Mouse (Mus musculus) hindbrain, embryonic 12.5 days (tissue): ENCODE results near the gene Xbp1. TPM values are rescaled to one million over a fixed set of nuclear protein-coding genes. Genes with fewer than 3 reads are reported as not detected.

Experiments
- ATAC-seq: fragments of 200-750 bp; cut with Nextera tagmentation; 2 replicates; pipeline ENCODE4 v1.8.0; 2017; ENCODE audit warnings: moderate TSS enrichment; ENCODE audit not compliant: low FRiP score
- H3K27ac ChIP-seq: fragments of 300-500 bp; sonication (generic); 2 replicates; pipeline ENCODE4 v1.5.1; 2016; ENCODE audit warnings: mild to moderate bottlenecking
- H3K27me3 ChIP-seq: fragments of 300-500 bp; sonication (generic); 2 replicates; pipeline ENCODE4 v1.6.1; 2016; ENCODE audit warnings: mild to moderate bottlenecking
- H3K36me3 ChIP-seq: fragments of 300-500 bp; sonication (generic); 2 replicates; pipeline ENCODE4 v1.6.1; 2016; ENCODE audit warnings: mild to moderate bottlenecking
- H3K4me1 ChIP-seq: fragments of 300-500 bp; sonication (generic); 2 replicates; pipeline ENCODE4 v1.6.1; 2016
- H3K4me2 ChIP-seq: fragments of 300-500 bp; sonication (generic); replicated peaks from 2 replicates; pipeline ENCODE4 v1.6.1; 2016; ENCODE audit warnings: mild to moderate bottlenecking
- H3K4me3 ChIP-seq: fragments of 300-500 bp; sonication (generic); 2 replicates; pipeline ENCODE4 v1.5.1; 2016; ENCODE audit warnings: mild to moderate bottlenecking
- H3K9ac ChIP-seq: fragments of 300-500 bp; sonication (generic); 2 replicates; pipeline ENCODE4 v1.6.1; 2016; ENCODE audit warnings: mild to moderate bottlenecking, moderate library complexity
- H3K9me3 ChIP-seq: fragments of 300-500 bp; sonication (generic); replicated peaks from 2 replicates; pipeline ENCODE4 v1.6.1; 2016; ENCODE audit warnings: mild to moderate bottlenecking
- WGBS: fragments of 180-500 bp; shearing (Covaris S2); methylation state at CpG from one replicate; pipeline ENCODE4 v1.1.7; 2016; 5-methylcytosine and 5-hydroxymethylcytosine counted together
- polyA plus RNA-seq: library from polyadenylated mRNA; unstranded; fragments of >200 nt; fragmentation: Nextera tagmentation; extraction: Ambion mirVana; gene quantifications from 2 replicates; pipeline ENCODE4 v1.2.1, GENCODE M21; 2016

The Xbp1 gene
- polyA plus RNA-seq, 1 experiment from 2014 or later: 146 TPM

- WGBS: 75% methylated on average over 2 of the region's 2 CpGs
- no peak overlapping the region for H3K4me2 ChIP-seq
- no peaks in the 10 kb centered on the region for H3K36me3 ChIP-seq
- H3K27ac ChIP-seq: no peak overlapping the region
- no peak overlapping the region for H3K4me3 ChIP-seq
- H3K4me1 ChIP-seq: peaks cover 4% of the 10 kb centered on the region; the same call in 1 of the 2 replicates
- H3K9me3 ChIP-seq: no peaks in the 10 kb centered on the region; the same call in 1 of the 2 replicates
- no peak overlapping the region for H3K9ac ChIP-seq
- ATAC-seq: no peak
- no peaks in the 10 kb centered on the region for H3K27me3 ChIP-seq
Measured at GRCm38 (mm10) chr11:5566506-5566905, 46.0 kb downstream of the Xbp1 start.

DNA sequence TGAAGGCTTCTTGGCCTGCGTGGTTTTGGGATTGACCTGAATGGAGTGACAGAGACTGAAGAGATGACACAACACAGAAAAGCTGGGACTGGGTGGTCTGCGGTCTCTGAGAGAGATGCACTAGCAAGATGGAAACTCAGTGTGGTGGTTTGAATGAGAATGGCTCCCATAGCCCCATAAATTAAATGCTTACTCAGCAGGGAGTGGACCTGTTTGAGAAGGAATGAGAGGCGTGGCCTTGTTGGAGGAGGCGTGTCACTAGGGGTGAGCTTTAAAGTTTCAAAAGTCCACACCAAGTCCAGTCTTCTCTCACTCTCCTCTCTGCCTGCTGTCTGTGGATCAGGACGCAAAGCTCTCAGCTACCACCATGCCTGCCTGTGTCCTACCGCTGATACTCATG is 47.2 kb downstream of the Xbp1 start:
- Histone ChIP-seq H3K9ac (no peak overlapping the region), H3K9me3 (no peaks in the 10 kb centered on the region; the same call in 1 of the 2 replicates), H3K27ac (no peak overlapping the region), H3K4me1 (peaks cover 4% of the 10 kb centered on the region; the same call in 1 of the 2 replicates), H3K36me3 (no peaks in the 10 kb centered on the region), H3K4me3 (no peak overlapping the region), H3K4me2 (no peak overlapping the region), H3K27me3 (no peaks in the 10 kb centered on the region)
- no peak for ATAC-seq
- 94% methylated on average over 6 of the region's 6 CpGs for WGBS

DNA sequence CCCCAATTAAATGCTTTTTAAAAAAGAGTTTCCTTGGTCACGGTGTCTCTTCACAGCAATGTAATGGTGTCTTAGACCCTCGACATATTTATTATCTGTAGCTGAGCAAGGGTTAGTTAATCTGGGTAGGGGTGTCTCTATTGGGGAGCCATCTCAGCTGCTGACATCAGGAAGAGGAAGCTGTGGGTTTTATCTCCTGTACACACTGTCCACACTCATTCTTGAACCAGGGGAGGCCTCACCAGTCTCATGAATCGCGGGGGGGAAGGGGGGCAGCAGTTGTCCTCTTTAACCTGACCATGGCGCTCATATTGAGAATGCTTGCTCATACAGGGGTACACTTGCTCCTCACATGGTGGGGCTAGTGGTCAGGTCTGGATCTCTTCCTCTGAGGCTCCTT is 47.6 kb downstream of the Xbp1 start:
- no peaks in the 10 kb centered on the region; the same call in 1 of the 2 replicates for H3K9me3 ChIP-seq
- no peak for ATAC-seq
- H3K27me3 ChIP-seq: no peaks in the 10 kb centered on the region
- H3K36me3 ChIP-seq: no peaks in the 10 kb centered on the region
- no peaks in the 10 kb centered on the region for H3K4me1 ChIP-seq
- WGBS: 89% methylated on average over 5 of the region's 5 CpGs
- H3K9ac ChIP-seq: no peak overlapping the region
- no peak overlapping the region for H3K4me3 ChIP-seq
- no peak overlapping the region for H3K27ac ChIP-seq
- H3K4me2 ChIP-seq: no peak overlapping the region

DNA sequence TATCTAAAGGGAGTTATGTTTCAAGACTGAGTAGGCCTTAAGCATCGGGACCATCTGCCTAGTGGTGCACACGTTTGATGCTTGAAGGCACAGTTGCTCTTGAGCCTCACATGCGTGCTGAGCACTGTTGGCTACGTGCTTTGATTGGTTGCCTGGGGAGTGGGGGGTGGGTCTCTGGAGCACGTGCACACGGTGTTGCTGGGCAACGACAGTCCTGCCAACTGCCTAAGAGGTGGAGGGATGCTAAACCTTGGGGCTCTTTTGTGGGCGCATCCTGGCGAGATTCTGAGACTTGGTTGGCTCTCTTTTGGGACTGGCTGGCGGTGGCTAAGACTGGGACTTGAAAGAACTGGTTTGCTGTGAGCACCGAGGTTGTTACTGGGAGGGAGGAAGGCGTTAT is 49.0 kb downstream of the Xbp1 start, which contains the start of gene Ankrd36:
Gene Ankrd36, plus strand, starts transcription at position 211 of the 400 bp plus-strand sequence.
- ATAC-seq: no peak
- Histone ChIP-seq H3K9me3 (no peaks in the 10 kb centered on the region; the same call in 1 of the 2 replicates), H3K4me1 (no peaks in the 10 kb centered on the region), H3K9ac (no peak within 1 kb of the TSS), H3K4me2 (no peak within 1 kb of the TSS), H3K4me3 (no peak within 1 kb of the TSS), H3K36me3 (no peaks in the 10 kb centered on the region), H3K27ac (no peak within 1 kb of the TSS), H3K27me3 (no peaks in the 10 kb centered on the region)
- WGBS: 79% methylated on average over 12 of the region's 12 CpGs

- WGBS: 92% methylated on average over 4 of the region's 4 CpGs
Measured at GRCm38 (mm10) chr11:5571856-5572255, 51.4 kb downstream of the Xbp1 start.

DNA sequence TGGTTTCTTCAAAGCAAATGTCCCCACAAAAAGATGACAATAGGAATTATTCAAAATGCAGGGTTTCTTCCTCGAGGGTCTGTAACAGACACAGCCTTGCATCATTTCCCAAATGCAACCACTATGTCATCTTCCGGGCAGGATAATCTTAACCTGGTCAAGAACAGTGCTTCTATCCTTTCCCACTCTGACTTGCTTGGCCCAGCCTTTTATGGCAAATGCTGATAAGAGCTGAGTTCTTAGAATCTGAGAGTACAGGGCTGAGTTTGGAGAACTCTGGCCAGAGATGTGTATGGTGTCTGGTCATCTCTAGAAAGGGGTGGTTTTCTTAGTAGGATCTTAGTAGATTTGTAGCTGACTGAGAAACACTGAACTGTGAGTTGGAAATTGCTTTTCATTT is 53.4 kb downstream of the Xbp1 start:
- Histone ChIP-seq H3K4me3 (no peak overlapping the region), H3K9me3 (no peaks in the 10 kb centered on the region), H3K27ac (no peak overlapping the region), H3K4me2 (no peak overlapping the region), H3K27me3 (no peaks in the 10 kb centered on the region), H3K36me3 (no peaks in the 10 kb centered on the region), H3K4me1 (no peaks in the 10 kb centered on the region), H3K9ac (no peak overlapping the region)
- no peak for ATAC-seq
- WGBS: 85% methylated on average over 2 of the region's 2 CpGs

More at GRCm38 (mm10) chr11:5571856-5572255, 51.4 kb downstream of the Xbp1 start:
- no peaks in the 10 kb centered on the region; the same call in 1 of the 2 replicates for H3K9me3 ChIP-seq
- H3K4me3 ChIP-seq: no peak overlapping the region
- no peaks in the 10 kb centered on the region for H3K36me3 ChIP-seq
- no peaks in the 10 kb centered on the region for H3K4me1 ChIP-seq
- H3K9ac ChIP-seq: no peak overlapping the region
- no peaks in the 10 kb centered on the region for H3K27me3 ChIP-seq
- no peak overlapping the region for H3K27ac ChIP-seq
- no peak overlapping the region for H3K4me2 ChIP-seq
- ATAC-seq: no peak

GRCm38 (mm10) chr11:5575046-5575445 is 54.6 kb downstream of the Xbp1 start:
- Histone ChIP-seq H3K4me1 (no peaks in the 10 kb centered on the region), H3K9ac (no peak overlapping the region), H3K27me3 (no peaks in the 10 kb centered on the region), H3K27ac (no peak overlapping the region), H3K9me3 (no peaks in the 10 kb centered on the region), H3K4me3 (no peak overlapping the region), H3K36me3 (no peaks in the 10 kb centered on the region), H3K4me2 (no peak overlapping the region)
- 82% methylated on average over 6 of the region's 6 CpGs for WGBS
- ATAC-seq: no peak

Other genes starting within 250 kb of the Xbp1 start
- 8.2 and 8.3 TPM in 2 replicates for gene Znrf3, start 75.8 kb upstream of the Xbp1 start, polyA plus RNA-seq
- gene Ccdc117, start 21.5 kb downstream of the Xbp1 start, polyA plus RNA-seq: 23.1 and 25.3 TPM in 2 replicates
- 0.15 TPM in 1 of 2 replicates, not detected in the other for gene Ankrd36, start 49.0 kb downstream of the Xbp1 start, polyA plus RNA-seq
- gene Mrps24, start 195.0 kb downstream of the Xbp1 start, polyA plus RNA-seq: 137 and 162 TPM in 2 replicates
- 26.1 and 26.6 TPM in 2 replicates for gene Urgcp, start 241.7 kb downstream of the Xbp1 start, polyA plus RNA-seq